Mouse (Mus musculus) MEL (cell line): ENCODE data around the gene Tbc1d2b. TPM values are rescaled to one million over a fixed set of nuclear protein-coding genes. Genes with fewer than 3 reads are reported as not detected.

ENCODE experiments used
- DNase-seq: peaks from one replicate; pipeline ENCODE4 v3.0.0; 2011; ENCODE audit warnings: low read depth, low spot score
- H3K27ac ChIP-seq: 2 replicates; pipeline ENCODE4 v1.5.1; 2012; ENCODE audit warnings: low read depth, mild to moderate bottlenecking, control low read depth, low read length, moderate library complexity; ENCODE audit not compliant: control insufficient read depth
- H3K27me3 ChIP-seq, 2 experiments: fragments of 150-350 bp in 1 of 2; sonication (generic) in 1 of 2; 2 replicates each; pipeline ENCODE4 v1.6.1; 2012; ENCODE audit warnings: low read length in 2 of 2, mild to moderate bottlenecking in 2 of 2, improper control_type of control experiment in 1 of 2, moderate library complexity in 1 of 2; ENCODE audit not compliant: insufficient read depth in 2 of 2, control insufficient read depth in 1 of 2
- H3K36me3 ChIP-seq, 2 experiments: 2 replicates each; pipeline ENCODE4 v1.6.1; 2012 to 2014; ENCODE audit warnings: low read length in 2 of 2, improper control_type of control experiment in 1 of 2, inconsistent platforms in 1 of 2, mild to moderate bottlenecking in 1 of 2; ENCODE audit not compliant: insufficient read depth in 2 of 2, control insufficient read depth in 1 of 2
- H3K4me1 ChIP-seq, 2 experiments: fragments of 150-350 bp in 1 of 2; sonication (generic) in 1 of 2; 2 replicates each; pipeline ENCODE4 v1.6.1; 2012; ENCODE audit warnings: low read length in 2 of 2, improper control_type of control experiment in 1 of 2, mild to moderate bottlenecking in 1 of 2; ENCODE audit not compliant: insufficient read depth in 2 of 2, control insufficient read depth in 1 of 2
- H3K4me3 ChIP-seq, 2 experiments: fragments of 150-350 bp in 1 of 2; sonication (generic) in 1 of 2; 2 replicates each; pipeline ENCODE4 v1.5.1; 2012; ENCODE audit warnings: low read depth in 2 of 2, low read length in 2 of 2, mild to moderate bottlenecking in 2 of 2, moderate library complexity in 2 of 2, control low read depth in 1 of 2, improper control_type of control experiment in 1 of 2; ENCODE audit not compliant: control insufficient read depth in 1 of 2, insufficient read depth in 1 of 2
- H3K79me2 ChIP-seq: 2 replicates; pipeline ENCODE4 v1.6.1; 2012; ENCODE audit warnings: mild to moderate bottlenecking, low read length, moderate library complexity; ENCODE audit not compliant: control insufficient read depth, poor library complexity, insufficient read depth
- H3K9ac ChIP-seq: 2 replicates; pipeline ENCODE4 v1.6.1; 2012; ENCODE audit warnings: low read depth, mild to moderate bottlenecking, control low read depth, low read length, moderate library complexity; ENCODE audit not compliant: control insufficient read depth, poor library complexity, severe bottlenecking
- H3K9me3 ChIP-seq: fragments of 150-350 bp; sonication (generic); replicated peaks from 2 replicates; pipeline ENCODE4 v1.6.1; 2012; ENCODE audit warnings: mild to moderate bottlenecking, low read length, improper control_type of control experiment, moderate library complexity; ENCODE audit not compliant: insufficient read depth
- BHLHE40 ChIP-seq: IDR thresholded peaks from 2 replicates; pipeline ENCODE4 v1.6.1; 2012; ENCODE audit warnings: low read depth, mild to moderate bottlenecking, inconsistent platforms, low read length, improper control_type of control experiment, borderline replicate concordance
- CHD1 ChIP-seq: IDR thresholded peaks from 2 replicates; pipeline ENCODE4 v1.6.1; 2012; ENCODE audit warnings: low read depth, mild to moderate bottlenecking, inconsistent platforms, low read length, improper control_type of control experiment
- CHD2 ChIP-seq: IDR thresholded peaks from 2 replicates; pipeline ENCODE4 v1.6.1; 2011; ENCODE audit warnings: low read length, improper control_type of control experiment
- ELF1 ChIP-seq: IDR thresholded peaks from 2 replicates; pipeline ENCODE4 v1.6.1; 2014; ENCODE audit warnings: low read depth, mild to moderate bottlenecking, inconsistent platforms, low read length, improper control_type of control experiment, moderate library complexity
- EP300 ChIP-seq, 2 experiments: IDR thresholded peaks; 2 replicates each; pipeline ENCODE4 v1.6.1; 2011; ENCODE audit warnings: improper control_type of control experiment in 2 of 2, low read length in 2 of 2, low read depth in 1 of 2, mild to moderate bottlenecking in 1 of 2
- ETS1 ChIP-seq: IDR thresholded peaks from 2 replicates; pipeline ENCODE4 v1.6.1; 2012; ENCODE audit warnings: low read depth, mild to moderate bottlenecking, inconsistent platforms, low read length, improper control_type of control experiment, moderate library complexity
- GATA1 ChIP-seq: IDR thresholded peaks from 2 replicates; pipeline ENCODE4 v1.6.1; 2011; ENCODE audit warnings: low read depth, low read length, improper control_type of control experiment
- JUND ChIP-seq: IDR thresholded peaks from 2 replicates; pipeline ENCODE4 v1.6.1; 2011; ENCODE audit warnings: low read depth, mild to moderate bottlenecking, improper control_type of control experiment, low read length
- KAT2A ChIP-seq: conservative IDR thresholded peaks from 2 replicates; pipeline ENCODE4 v1.6.1; 2012; ENCODE audit warnings: low read depth, low read length, improper control_type of control experiment, inconsistent platforms
- MAFK ChIP-seq: IDR thresholded peaks from 2 replicates; pipeline ENCODE4 v1.6.1; 2011; ENCODE audit warnings: low read depth, mild to moderate bottlenecking, low read length, improper control_type of control experiment, borderline replicate concordance
- MAX ChIP-seq: IDR thresholded peaks from 2 replicates; pipeline ENCODE4 v1.6.1; 2011; ENCODE audit warnings: low read length, improper control_type of control experiment
- MAZ ChIP-seq: IDR thresholded peaks from 2 replicates; pipeline ENCODE4 v1.6.1; 2012; ENCODE audit warnings: low read depth, mild to moderate bottlenecking, inconsistent platforms, low read length, improper control_type of control experiment
- MEF2A ChIP-seq: IDR thresholded peaks from 2 replicates; pipeline ENCODE4 v1.6.1; 2014; ENCODE audit warnings: low read depth, mild to moderate bottlenecking, inconsistent platforms, low read length, improper control_type of control experiment; ENCODE audit not compliant: poor library complexity, insufficient replicate concordance, severe bottlenecking; ENCODE audit errors: extremely low read depth
- MXI1 ChIP-seq: IDR thresholded peaks from 2 replicates; pipeline ENCODE4 v1.6.1; 2011; ENCODE audit warnings: mild to moderate bottlenecking, low read depth, low read length, improper control_type of control experiment
- MYB ChIP-seq: IDR thresholded peaks from 2 replicates; pipeline ENCODE4 v1.6.1; 2011; ENCODE audit warnings: mild to moderate bottlenecking, low read depth, low read length, improper control_type of control experiment
- MYC ChIP-seq: IDR thresholded peaks from 2 replicates; pipeline ENCODE4 v1.6.1; 2011; ENCODE audit warnings: low read depth, mild to moderate bottlenecking, low read length, improper control_type of control experiment, moderate library complexity
- NELFE ChIP-seq: IDR thresholded peaks from 2 replicates; pipeline ENCODE4 v1.6.1; 2011; ENCODE audit warnings: low read depth, low read length, improper control_type of control experiment
- POLR2A ChIP-seq, 2 experiments: IDR thresholded peaks; 2 replicates each; pipeline ENCODE4 v1.6.1; 2011 to 2012; ENCODE audit warnings: low read length in 2 of 2, mild to moderate bottlenecking in 2 of 2, control low read depth in 1 of 2, improper control_type of control experiment in 1 of 2, low read depth in 1 of 2, moderate library complexity in 1 of 2; ENCODE audit not compliant: control insufficient read depth in 1 of 2, insufficient read depth in 1 of 2, poor library complexity in 1 of 2
- POLR2AphosphoS2 ChIP-seq: IDR thresholded peaks from 2 replicates; pipeline ENCODE4 v1.6.1; 2011; ENCODE audit warnings: low read length, improper control_type of control experiment
- POLR2AphosphoS5 ChIP-seq: IDR thresholded peaks from 2 replicates; pipeline ENCODE4 v1.6.1; 2012; ENCODE audit warnings: low read depth, borderline replicate concordance, mild to moderate bottlenecking, inconsistent platforms, low read length, moderate library complexity, mixed read lengths
- RCOR1 ChIP-seq: IDR thresholded peaks from 2 replicates; pipeline ENCODE4 v1.6.1; 2012; ENCODE audit warnings: low read depth, mild to moderate bottlenecking, inconsistent platforms, low read length, improper control_type of control experiment
- SIN3A ChIP-seq: IDR thresholded peaks from 2 replicates; pipeline ENCODE4 v1.6.1; 2012; ENCODE audit warnings: low read length, improper control_type of control experiment, inconsistent platforms
- SMC3 ChIP-seq: IDR thresholded peaks from 2 replicates; pipeline ENCODE4 v1.6.1; 2011; ENCODE audit warnings: low read depth, low read length, improper control_type of control experiment
- TAL1 ChIP-seq: IDR thresholded peaks from 2 replicates; pipeline ENCODE4 v1.6.1; 2012; ENCODE audit warnings: mild to moderate bottlenecking, inconsistent platforms, low read length, moderate library complexity, mixed read lengths
- TCF12 ChIP-seq: IDR thresholded peaks from 2 replicates; pipeline ENCODE4 v1.6.1; 2014; ENCODE audit warnings: low read depth, mild to moderate bottlenecking, inconsistent platforms, low read length, improper control_type of control experiment, moderate library complexity
- USF1 ChIP-seq: IDR thresholded peaks from 2 replicates; pipeline ENCODE4 v1.6.1; 2014; ENCODE audit warnings: low read depth, mild to moderate bottlenecking, inconsistent platforms, low read length, improper control_type of control experiment, moderate library complexity
- ZKSCAN1 ChIP-seq: IDR thresholded peaks from 2 replicates; pipeline ENCODE4 v1.6.1; 2012; ENCODE audit warnings: low read depth, mild to moderate bottlenecking, inconsistent platforms, low read length, improper control_type of control experiment, moderate library complexity
- ZMIZ1 ChIP-seq: IDR thresholded peaks from 2 replicates; pipeline ENCODE4 v1.6.1; 2012; ENCODE audit warnings: low read depth, mild to moderate bottlenecking, inconsistent platforms, low read length, improper control_type of control experiment, moderate library complexity
- polyA plus RNA-seq, 2 experiments: library from polyadenylated mRNA; stranded (reverse) in 1 of 2; unstranded in 1 of 2; fragments of >175 nt in 1 of 2; fragments of >200 nt in 1 of 2; gene quantifications; 2 replicates each; pipeline versions ENCODE4 v1.2.1 to v1.2.4; 2012; ENCODE audit warnings: low replicate concordance in 2 of 2, low read depth in 1 of 2; ENCODE audit not compliant: insufficient read length in 2 of 2, insufficient read depth in 1 of 2, missing spikeins in 1 of 2
- total RNA-seq: library from RNA; depleted of rRNA; stranded (reverse); fragments of 300-350 nt; gene quantifications from 2 replicates; pipeline ENCODE4 v1.2.3, GENCODE M21; 2012

Gene Tbc1d2b
- total and polyA plus RNA-seq, 3 experiments: 7.1 to 12.6 TPM; not detected in 1

DNA sequence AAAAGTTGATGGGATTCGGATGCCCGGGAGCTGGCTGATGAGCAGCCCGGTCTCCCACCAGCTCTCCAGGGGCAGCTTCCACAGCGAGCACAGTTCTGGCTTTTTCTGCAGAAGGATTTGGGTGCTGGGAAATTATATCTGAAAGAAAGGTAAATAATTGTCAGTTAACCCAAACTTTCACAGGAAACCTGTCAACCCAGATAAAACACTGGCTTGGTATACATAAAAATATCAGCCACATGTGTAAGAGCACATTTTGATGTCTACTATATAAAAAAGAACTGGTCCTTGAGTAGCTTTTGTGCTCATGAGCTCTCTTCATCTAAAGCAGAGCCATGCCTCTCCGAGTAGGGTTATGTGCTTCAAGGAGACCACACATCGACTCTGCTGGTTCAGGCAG lies 29.6 kb downstream of the Tbc1d2b start:
- peak; percentile 57 for DNase-seq
- TF ChIP-seq TAL1: peak; percentile 52; the same call in 1 of the 2 replicates
- TF ChIP-seq BHLHE40: no peak
- TF ChIP-seq JUND: no peak
- TF ChIP-seq POLR2AphosphoS2: no peak
- no peak for TF ChIP-seq ZMIZ1
- no peak for TF ChIP-seq POLR2A (IDR thresholded peaks at IDR 0.05; ENCODE audit: control insufficient read depth in 1 of 2, insufficient read depth in 1 of 2, low read depth in 1 of 2, low read length in 2 of 2, poor library complexity in 1 of 2)
- no peak for TF ChIP-seq CHD2
- no peak for TF ChIP-seq ELF1
- no peak for TF ChIP-seq MAFK
- no peak for TF ChIP-seq USF1
- no peak for TF ChIP-seq KAT2A
- TF ChIP-seq ETS1: peak; percentile 77
- peak; percentile 59; the same call in 1 of the 2 replicates for TF ChIP-seq MYB
- TF ChIP-seq EP300 (IDR thresholded peaks at IDR 0.05; ENCODE audit: low read depth in 1 of 2, low read length in 2 of 2): peak; percentile 78 to 90
- no peak for TF ChIP-seq MAZ
- TF ChIP-seq CHD1: 0 out of 2 replicates have a peak, but pooled peaks have one; percentile 37
- TF ChIP-seq RCOR1: 0 out of 2 replicates have a peak, but pooled peaks have one; percentile 18
- no peak for TF ChIP-seq NELFE
- peak; percentile 58 for TF ChIP-seq SIN3A
- TF ChIP-seq GATA1: 0 out of 2 replicates have a peak, but pooled peaks have one; percentile 23
- TF ChIP-seq MAX: peak; percentile 41
- no peak for TF ChIP-seq MEF2A
- TF ChIP-seq ZKSCAN1: no peak
- TF ChIP-seq MYC: peak; percentile 71; the same call in 1 of the 2 replicates
- peak; percentile 27; the same call in 1 of the 2 replicates for TF ChIP-seq MXI1
- TF ChIP-seq TCF12: peak; percentile 85
- no peak for TF ChIP-seq SMC3
- no peak for TF ChIP-seq POLR2AphosphoS5
- H3K4me3 ChIP-seq: peak overlapping the region in 1 of 2 experiments; percentile 29; a peak in 2 of 4 replicates
- H3K27me3 ChIP-seq: no peaks in the 10 kb centered on the region
- no peaks in the 10 kb centered on the region for H3K9me3 ChIP-seq
- H3K79me2 ChIP-seq: peaks cover 1% of the 10 kb centered on the region; the same call in 1 of the 2 replicates
- H3K27ac ChIP-seq: peak overlapping the region; percentile 92
- peaks cover 6 to 58% of the 10 kb centered on the region in 2 experiments for H3K36me3 ChIP-seq
- H3K4me1 ChIP-seq: peaks cover 40 to 41% of the 10 kb centered on the region in 2 experiments
- peak overlapping the region; percentile 45 for H3K9ac ChIP-seq
